24 mouse cellular contexts compared by ENCODE assay signal in the genomic region with DNA sequence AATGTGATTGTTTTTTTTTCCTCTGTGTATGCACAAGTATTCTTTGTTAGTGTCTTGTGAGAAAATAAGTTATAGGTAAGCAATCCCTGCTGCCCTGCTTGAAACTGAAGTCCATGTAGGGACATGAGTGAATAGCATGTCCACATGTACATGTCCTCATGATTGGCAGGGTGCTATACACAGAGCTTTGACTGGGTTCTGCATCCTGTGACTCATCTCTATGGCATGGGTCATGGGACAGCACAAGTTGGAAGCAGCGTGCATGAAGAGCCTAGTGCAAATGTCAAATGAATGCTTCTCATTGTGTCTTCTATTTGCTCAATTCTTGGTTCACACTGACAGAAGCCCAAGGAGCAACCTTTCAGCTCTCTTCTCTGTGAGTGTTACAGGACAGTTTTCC. TPM values are rescaled to one million over a fixed set of nuclear protein-coding genes. Genes with fewer than 3 reads are reported as not detected.
"Had no signal": no experiment of that assay in that cellular context is flagged by ENCODE, and none has a peak within 500 bp of the region (broad histone marks: within the 10 kb centered on the region; RNA-seq: fewer than 3 reads in every experiment).

No protein-coding gene starts in this region.

- H3K9me3 ChIP-seq: limb, embryonic 12.5 days; megakaryocyte, embryonic 14.5 days; midbrain, embryonic 13.5 days; neural tube, embryonic 12.5 days; stomach, embryonic 15.5 days had no signal

- H3K36me3 ChIP-seq: limb, embryonic 12.5 days; midbrain, embryonic 13.5 days; neural tube, embryonic 12.5 days; stomach, embryonic 15.5 days had no signal

- ATAC-seq: intestine, embryonic 16.5 days; lung, postnatal 0 days; midbrain, embryonic 13.5 days had no signal

- DNase-seq: kidney, adult 2 months; kidney, postnatal 36 days; layer of hippocampus, adult 9-11 months; layer of hippocampus, postnatal 36 days; lung, adult 2 months; lung, postnatal 36 days; retina, postnatal 1 day; thymus, postnatal 4 days had no signal

- H3K4me1 ChIP-seq: limb, embryonic 12.5 days; megakaryocyte, embryonic 14.5 days; midbrain, embryonic 13.5 days; neural tube, embryonic 12.5 days; stomach, embryonic 15.5 days had no signal

- H3K27me3 ChIP-seq: limb, embryonic 12.5 days; midbrain, embryonic 13.5 days; neural tube, embryonic 12.5 days; stomach, embryonic 15.5 days had no signal

- H3K4me3 ChIP-seq: limb, embryonic 12.5 days; megakaryocyte, embryonic 14.5 days; midbrain, embryonic 13.5 days; neural tube, embryonic 12.5 days; stomach, embryonic 15.5 days had no signal

- H3K27ac ChIP-seq: kidney, postnatal 0 days; limb, embryonic 12.5 days; liver, embryonic 14.5 days; midbrain, embryonic 13.5 days; neural tube, embryonic 12.5 days; stomach, embryonic 15.5 days had no signal

- H3K4me2 ChIP-seq: limb, embryonic 12.5 days; midbrain, embryonic 13.5 days; neural tube, embryonic 12.5 days; stomach, embryonic 15.5 days had no signal

- H3K9ac ChIP-seq: limb, embryonic 12.5 days; liver, embryonic 14.5 days; midbrain, embryonic 13.5 days; neural tube, embryonic 12.5 days; stomach, embryonic 15.5 days had no signal

RNA-seq across cellular contexts. Expression of gene E330034G19Rik, which starts 14.1 kb away (rescaled TPM):
- total RNA-seq: layer of hippocampus, adult 18-20 months; layer of hippocampus, postnatal 36 days; left cerebral cortex, adult 8-10 months; left cerebral cortex, postnatal 25 days; liver, adult 2 months; monocyte, adult 5-6 weeks; neutrophil, adult 5-6 weeks had no signal
- polyA plus RNA-seq: intestine, embryonic 16.5 days; kidney, adult 2 months; kidney, postnatal 0 days; limb, embryonic 12.5 days; liver, adult 2 months; liver, embryonic 14.5 days; lung, adult 2 months; lung, postnatal 0 days; midbrain, embryonic 13.5 days; neural tube, embryonic 12.5 days; spleen, adult 2 months; stomach, embryonic 15.5 days had no signal
